Mouse (Mus musculus) liver, adult 2 months (tissue): ENCODE data around the gene Eci1. TPM values are rescaled to one million over a fixed set of nuclear protein-coding genes. Genes with fewer than 3 reads are reported as not detected.

Source experiments
- DNase-seq: peaks from one replicate; pipeline ENCODE4 v3.0.0-alpha.2; 2011; ENCODE audit warnings: low read depth, low spot score; ENCODE audit errors: extremely low read depth
- H3K27ac ChIP-seq: fragments of 200-500 bp; replicated peaks from 2 replicates; pipeline ENCODE4 v1.5.1; 2012; ENCODE audit warnings: low read depth, mild to moderate bottlenecking, control low read depth, inconsistent platforms, low read length; ENCODE audit not compliant: insufficient read depth
- H3K27me3 ChIP-seq: fragments of 200-500 bp; 2 replicates; pipeline ENCODE4 v1.6.1; 2012; ENCODE audit warnings: mild to moderate bottlenecking, moderate library complexity, low read length, inconsistent platforms; ENCODE audit not compliant: control insufficient read depth, insufficient read depth
- H3K36me3 ChIP-seq: fragments of 200-500 bp; 2 replicates; pipeline ENCODE4 v1.6.1; 2012; ENCODE audit warnings: low read length, inconsistent platforms; ENCODE audit not compliant: control insufficient read depth, insufficient read depth
- H3K4me1 ChIP-seq: fragments of 200-500 bp; 2 replicates; pipeline ENCODE4 v1.6.1; 2011; ENCODE audit warnings: low read length; ENCODE audit not compliant: control insufficient read depth, insufficient read depth
- H3K4me3 ChIP-seq: fragments of 200-500 bp; 2 replicates; pipeline ENCODE4 v1.5.1; 2011; ENCODE audit warnings: low read depth, mild to moderate bottlenecking, control low read depth, low read length, moderate library complexity; ENCODE audit not compliant: insufficient read depth
- H3K79me2 ChIP-seq: fragments of 200-500 bp; 2 replicates; pipeline ENCODE4 v1.6.1; 2012; ENCODE audit warnings: inconsistent platforms, mild to moderate bottlenecking, low read length, moderate library complexity; ENCODE audit not compliant: control insufficient read depth, insufficient read depth
- H3K9ac ChIP-seq: fragments of 200-500 bp; 2 replicates; pipeline ENCODE4 v1.6.1; 2012; ENCODE audit warnings: low read depth, mild to moderate bottlenecking, control low read depth, inconsistent platforms, low read length
- CTCF ChIP-seq: fragments of 200-500 bp; IDR thresholded peaks from 2 replicates; pipeline ENCODE4 v1.5.1; 2011; ENCODE audit warnings: low read depth, low read length, control low read depth
- POLR2A ChIP-seq: fragments of 200-500 bp; IDR thresholded peaks from 2 replicates; pipeline ENCODE4 v1.6.1; 2011; ENCODE audit warnings: low read length, control low read depth; ENCODE audit not compliant: insufficient read depth; ENCODE audit errors: extremely low read depth
- WGBS: fragments of 180-500 bp; shearing (Covaris S2); methylation state at CpG from one replicate; pipeline ENCODE4 v1.1.7; 2018; 5-methylcytosine and 5-hydroxymethylcytosine counted together
- polyA plus RNA-seq: library from polyadenylated mRNA; depleted of rRNA; stranded (reverse); fragments of >200 nt; gene quantifications from 2 replicates; pipeline ENCODE4 v1.2.3, GENCODE M21; 2012
- total RNA-seq: library from RNA; depleted of rRNA; stranded (reverse); fragments of >200 nt; gene quantifications from 2 replicates; pipeline ENCODE4 v1.2.3, GENCODE M21; 2014

Eci1 gene
- total and polyA plus RNA-seq, 2 experiments = 218 to 249 TPM

DNA sequence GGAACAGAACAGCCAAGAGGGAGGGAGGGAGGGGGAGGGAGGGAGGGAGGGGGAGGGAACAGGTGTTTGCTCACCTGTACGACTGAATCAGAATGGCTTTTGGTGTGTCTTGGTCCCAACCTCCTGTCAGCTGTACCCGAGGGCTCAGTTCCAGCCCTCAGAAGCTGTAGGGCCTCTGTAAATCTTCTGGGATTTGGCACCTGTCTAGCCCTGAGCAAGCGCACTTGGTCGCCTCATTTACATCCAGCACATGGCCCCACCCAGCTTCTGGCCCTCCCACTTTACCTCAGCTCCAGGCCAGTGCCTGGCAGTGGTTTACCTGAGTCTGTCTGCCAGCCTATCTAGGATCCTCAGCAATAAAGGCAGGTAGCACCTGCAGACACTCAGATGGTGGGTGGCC lies 32.9 kb upstream of the Eci1 start:
- no peaks in the 10 kb centered on the region for H3K79me2 ChIP-seq
- no peak for TF ChIP-seq POLR2A
- no peak for TF ChIP-seq CTCF
- DNase-seq = no peak
- H3K36me3 ChIP-seq = peaks cover 3% of the 10 kb centered on the region; the same call in 1 of the 2 replicates
- no peaks in the 10 kb centered on the region for H3K4me1 ChIP-seq
- H3K9ac ChIP-seq = no peak overlapping the region
- 79% methylated on average over 4 of the region's 4 CpGs for WGBS
- no peak overlapping the region for H3K4me3 ChIP-seq
- no peak overlapping the region for H3K27ac ChIP-seq
- no peaks in the 10 kb centered on the region for H3K27me3 ChIP-seq

DNA sequence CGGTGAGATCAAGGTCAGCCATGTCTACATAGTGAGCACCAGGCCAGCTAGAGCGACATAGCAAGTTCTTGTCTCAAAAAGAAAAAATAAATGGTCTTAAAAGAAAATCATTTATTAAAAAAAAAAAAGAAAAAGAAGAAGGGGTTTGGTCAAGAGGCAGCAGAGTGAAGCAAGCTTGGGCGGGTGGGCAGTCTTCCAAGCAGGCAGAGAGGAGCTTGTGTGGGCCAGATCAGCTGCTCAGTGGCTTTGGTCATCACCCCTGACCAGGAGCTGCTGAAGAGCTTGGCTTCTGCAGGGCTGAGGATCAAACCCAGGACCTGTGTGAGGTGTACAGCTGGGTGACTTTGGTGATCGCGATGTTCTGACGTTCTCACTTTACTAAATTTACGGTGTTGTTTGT lies 32.0 kb upstream of the Eci1 start:
- no peaks in the 10 kb centered on the region for H3K27me3 ChIP-seq
- TF ChIP-seq CTCF (no peak), POLR2A (no peak)
- H3K79me2 ChIP-seq = no peaks in the 10 kb centered on the region
- no peak for DNase-seq
- H3K27ac ChIP-seq = no peak overlapping the region
- peaks cover 3% of the 10 kb centered on the region for H3K36me3 ChIP-seq
- H3K4me3 ChIP-seq = no peak overlapping the region
- no peak overlapping the region for H3K9ac ChIP-seq
- H3K4me1 ChIP-seq = no peaks in the 10 kb centered on the region
- 88% methylated on average over 7 of the region's 7 CpGs for WGBS

DNA sequence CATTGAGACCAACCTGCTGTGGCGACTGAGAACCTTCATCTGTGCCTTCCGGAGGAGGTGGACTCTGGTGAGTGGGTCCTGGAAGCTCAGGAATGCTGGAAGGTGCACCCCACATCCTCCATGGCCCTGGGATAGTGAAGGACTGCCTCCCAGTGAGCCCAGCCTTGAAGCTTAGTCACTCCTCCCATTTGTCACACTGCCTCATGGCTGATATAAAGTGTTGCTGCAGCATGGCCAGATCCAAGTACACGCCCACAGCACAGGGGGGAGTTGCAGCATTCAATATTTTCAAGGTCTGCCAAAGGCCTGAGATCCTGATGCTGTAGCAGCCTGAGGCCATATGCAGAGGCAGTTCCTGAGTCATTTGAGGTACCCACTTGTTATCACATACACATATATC lies 24.1 kb upstream of the Eci1 start:
- TF ChIP-seq POLR2A (no peak), CTCF (no peak)
- no peak overlapping the region for H3K4me3 ChIP-seq
- peak; percentile 18 for DNase-seq
- H3K27me3 ChIP-seq = no peaks in the 10 kb centered on the region
- no peaks in the 10 kb centered on the region for H3K79me2 ChIP-seq
- WGBS = 85% methylated on average over 3 of the region's 3 CpGs
- H3K27ac ChIP-seq = no peak overlapping the region
- H3K9ac ChIP-seq = no peak overlapping the region
- H3K36me3 ChIP-seq = peaks cover 31% of the 10 kb centered on the region
- no peaks in the 10 kb centered on the region for H3K4me1 ChIP-seq

DNA sequence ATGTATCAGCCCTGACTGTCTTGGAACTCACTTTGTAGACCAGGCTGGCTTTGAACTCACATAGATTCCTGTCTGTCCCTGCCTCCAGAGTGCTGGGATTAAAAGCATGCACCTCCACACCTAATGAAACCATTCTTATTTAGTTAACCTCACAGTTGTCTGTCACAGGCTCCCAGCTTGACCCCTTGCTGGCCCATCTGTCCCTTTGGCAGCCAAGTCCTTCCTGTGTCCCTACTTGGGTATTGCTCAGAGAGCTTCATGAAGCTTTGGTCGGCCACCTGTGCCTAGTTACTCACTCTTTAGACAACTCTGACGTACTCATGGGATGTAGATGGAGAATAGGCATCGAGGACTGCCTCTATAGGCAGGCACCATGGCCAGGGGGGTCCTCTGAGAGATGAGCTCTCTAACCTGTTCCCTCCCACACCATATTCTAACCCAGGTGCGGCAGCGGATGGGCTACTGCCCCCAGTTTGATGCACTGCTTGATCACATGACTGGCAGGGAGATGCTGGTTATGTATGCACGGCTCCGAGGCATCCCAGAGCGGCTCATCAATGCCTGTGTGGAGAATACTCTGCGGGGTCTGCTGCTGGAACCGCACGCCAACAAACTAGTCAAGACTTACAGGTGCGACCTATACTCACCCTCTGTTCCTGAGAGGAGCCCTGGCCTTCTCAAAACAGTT lies 19.2 kb upstream of the Eci1 start:
- Histone ChIP-seq H3K4me3 (no peak overlapping the region), H3K27ac (no peak overlapping the region), H3K27me3 (no peaks in the 10 kb centered on the region), H3K79me2 (no peaks in the 10 kb centered on the region), H3K36me3 (peaks cover 34% of the 10 kb centered on the region), H3K4me1 (no peaks in the 10 kb centered on the region), H3K9ac (no peak overlapping the region)
- 91% methylated on average over 12 of the region's 12 CpGs for WGBS
- TF ChIP-seq CTCF (no peak), POLR2A (no peak)
- DNase-seq = no peak

DNA sequence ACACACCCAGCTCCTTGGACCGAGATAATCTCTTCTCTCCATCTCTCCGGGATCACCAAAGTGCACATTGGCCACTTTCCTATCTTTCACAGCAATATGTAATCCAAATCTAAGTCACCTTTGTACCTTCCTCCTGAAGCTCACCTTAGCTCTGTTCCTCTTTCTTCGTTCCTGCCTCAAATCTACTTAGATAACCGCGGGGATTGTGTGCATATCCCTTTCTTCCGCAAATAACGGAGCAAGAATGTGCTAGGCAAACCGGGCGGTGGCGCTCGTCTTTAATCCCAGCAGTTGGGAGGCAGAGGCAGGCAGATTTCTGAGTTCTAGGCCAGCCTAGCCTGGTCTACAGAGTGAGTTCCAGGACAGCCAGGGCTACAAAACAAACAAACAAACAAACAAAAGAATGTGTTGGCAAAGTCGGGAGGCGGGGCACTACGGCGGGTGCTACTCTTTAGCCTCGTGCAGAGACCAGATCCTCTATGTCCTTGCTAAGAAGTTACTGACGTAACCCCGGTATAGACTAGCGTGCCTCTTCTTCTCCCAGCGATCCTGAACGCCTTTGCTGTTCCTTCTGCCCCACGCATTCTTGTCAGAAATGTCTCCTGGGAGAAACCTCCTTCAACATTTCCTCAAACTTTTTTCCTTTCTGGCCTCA lies 12.8 kb upstream of the Eci1 start:
- H3K27me3 ChIP-seq = no peaks in the 10 kb centered on the region
- H3K9ac ChIP-seq = peak overlapping the region; percentile 47
- TF ChIP-seq CTCF (peak; percentile 43), POLR2A (no peak)
- WGBS = 9% methylated on average over 22 of the region's 22 CpGs
- peak overlapping the region; percentile 71 for H3K27ac ChIP-seq
- DNase-seq = peak; percentile 56
- H3K4me1 ChIP-seq = peaks cover 7% of the 10 kb centered on the region
- peak overlapping the region; percentile 40; the same call in 1 of the 2 replicates for H3K4me3 ChIP-seq
- peaks cover 16% of the 10 kb centered on the region for H3K36me3 ChIP-seq
- peaks cover 22% of the 10 kb centered on the region; the same call in 1 of the 2 replicates for H3K79me2 ChIP-seq

DNA sequence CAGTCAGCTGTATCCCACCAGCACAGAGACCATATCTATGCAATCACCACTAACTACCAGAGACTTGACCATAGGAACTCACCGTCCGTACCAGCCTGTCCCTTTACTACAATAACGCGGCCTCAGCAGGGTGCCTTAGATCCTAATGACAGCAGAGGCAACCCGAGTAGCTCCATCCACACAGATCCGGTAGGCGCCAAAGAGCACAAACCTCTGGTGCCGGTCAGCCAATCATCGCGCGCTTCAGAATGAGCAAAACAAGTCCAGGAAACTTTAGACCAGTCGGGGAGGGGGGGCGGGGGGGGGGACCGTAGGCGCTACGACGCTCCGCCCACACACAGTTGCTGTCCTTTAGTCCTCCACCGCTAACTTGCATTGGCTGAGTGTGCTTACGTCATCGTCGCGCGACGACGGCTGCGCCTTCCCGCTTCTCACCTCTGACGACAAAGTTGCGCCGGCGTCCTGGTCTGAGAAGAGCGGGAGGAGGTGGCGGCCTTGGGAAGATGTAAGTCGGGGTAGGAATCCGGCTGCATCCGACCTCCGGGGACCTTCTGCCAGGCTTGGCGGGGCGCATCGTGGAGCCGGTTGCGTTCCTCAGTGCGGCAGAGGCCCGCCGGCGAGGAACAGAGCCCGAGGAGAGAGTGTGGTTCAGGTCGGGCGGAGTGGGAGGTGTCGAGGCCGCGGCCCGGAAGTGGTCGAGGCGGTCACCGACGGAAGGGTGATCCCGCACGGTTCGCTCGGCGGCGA lies 12.0 kb upstream of the Eci1 start, which contains the start of gene Rnps1:
TSS of gene Rnps1 (plus strand) at position 336 of the 747 bp plus-strand sequence.
- H3K4me3 ChIP-seq = peak within 1 kb of the TSS; percentile 80
- DNase-seq = peak; percentile 95
- under 1% methylated on average over 64 of the region's 64 CpGs for WGBS
- no peaks in the 10 kb centered on the region for H3K27me3 ChIP-seq
- peaks cover 7% of the 10 kb centered on the region for H3K4me1 ChIP-seq
- H3K9ac ChIP-seq = peak within 1 kb of the TSS; percentile 81
- TF ChIP-seq CTCF (no peak), POLR2A (peak; percentile 60; the same call in 1 of the 2 replicates)
- H3K27ac ChIP-seq = peak within 1 kb of the TSS; percentile 71
- H3K36me3 ChIP-seq = peaks cover 15% of the 10 kb centered on the region
- peaks cover 26% of the 10 kb centered on the region; the same call in 1 of the 2 replicates for H3K79me2 ChIP-seq
